Mouse (Mus musculus) erythroblast, embryonic 14.5 days (primary cell): ENCODE data around the gene Gm5136.

Experiments used
- GATA1 ChIP-seq: IDR thresholded peaks from 2 replicates; pipeline ENCODE4 v1.6.1; 2012; ENCODE audit warnings: low read length, inconsistent platforms, mixed read lengths
- TAL1 ChIP-seq: IDR thresholded peaks from 3 replicates; pipeline ENCODE4 v1.6.1; 2012; ENCODE audit warnings: low read length, inconsistent platforms, mixed read lengths

- TF ChIP-seq GATA1: no peak
- no peak for TF ChIP-seq TAL1
Measured at GRCm38 (mm10) chr10:108728961-108729360, 29.0 kb upstream of the Gm5136 start.
